In the genomic region with DNA sequence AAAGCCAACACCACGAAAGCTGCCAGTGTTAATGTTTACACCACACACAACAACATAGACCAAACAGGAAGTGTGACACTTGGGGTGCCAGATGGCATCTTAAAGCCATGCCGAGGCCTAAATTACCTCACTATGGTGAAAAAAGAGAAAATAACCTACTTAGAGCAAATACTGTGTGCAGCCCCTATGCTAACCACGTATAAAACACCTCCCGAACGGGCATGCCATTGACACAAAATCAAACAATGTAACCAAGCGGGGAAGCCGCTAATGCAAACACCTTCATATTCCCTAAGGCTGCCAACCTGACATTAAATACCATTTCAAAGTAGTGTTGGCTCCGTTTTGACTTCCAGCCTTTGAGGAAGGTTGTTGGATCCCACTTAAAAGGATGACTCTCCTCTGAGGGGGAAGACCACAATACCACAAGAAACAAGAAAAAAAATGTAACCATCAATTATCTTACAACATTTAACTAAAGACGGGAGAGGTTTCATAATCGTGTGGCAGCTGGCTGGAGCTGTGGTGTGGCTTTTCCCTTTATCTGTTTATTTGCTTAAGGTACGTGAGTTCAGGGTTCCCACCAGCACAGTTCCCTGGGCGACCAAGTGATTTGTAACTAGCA, we compare ENCODE assay signal across 19 mouse cellular contexts.
A peak's percentile ranks its signal among the peaks of the same experiment; 100 is the strongest.
DNase-seq lines count a peak whose midpoint lies in the region; ATAC-seq lines count a peak whose summit lies in the region.
"Had no signal": no experiment of that assay in that cellular context is flagged by ENCODE, and none has a peak within 500 bp of the region (broad histone marks: within the 10 kb centered on the region; RNA-seq: fewer than 3 reads in every experiment).

No protein-coding gene starts in this region.

- peak; percentile 85 for ATAC-seq in CD4-positive, CD25-positive, alpha-beta regulatory T cell, adult 4 months
- no peak for ATAC-seq in neural tube, embryonic 15.5 days (ENCODE audit: low FRiP score)
- no peak for ATAC-seq in frontal cortex, adult (ENCODE audit: low TSS enrichment)
- ATAC-seq: intestine, embryonic 15.5 days; midbrain, embryonic 15.5 days had no signal

- peak; percentile 36 for DNase-seq in heart, adult 11 months
- DNase-seq in heart, adult 8-10 months (ENCODE audit: low spot score): no peak
- peak; percentile 80 for DNase-seq in induced T-regulatory cell, adult 2 months (ENCODE audit: low read depth)
- peak; percentile 11 for DNase-seq in splenic B cell, adult 2 months (ENCODE audit: low read depth, low spot score)
- DNase-seq in embryo, embryonic 11 days: no peak
- DNase-seq: cerebellum, postnatal 14 days; gastrocnemius, postnatal 36 days; kidney, postnatal 10 days; lung, postnatal 4 days had no signal

- no peak overlapping the region for H3K9ac ChIP-seq in neural tube, embryonic 15.5 days (replicated peaks)
- H3K9ac ChIP-seq: embryonic facial prominence, embryonic 12.5 days; heart, embryonic 15.5 days; intestine, embryonic 15.5 days; liver, embryonic 14.5 days; midbrain, embryonic 15.5 days; stomach, embryonic 15.5 days had no signal

- H3K4me2 ChIP-seq in neural tube, embryonic 15.5 days: no peak overlapping the region
- H3K4me2 ChIP-seq: embryonic facial prominence, embryonic 12.5 days; heart, embryonic 15.5 days; intestine, embryonic 15.5 days; midbrain, embryonic 15.5 days; stomach, embryonic 15.5 days had no signal

- H3K4me1 ChIP-seq in neural tube, embryonic 15.5 days: peaks cover 9% of the 10 kb centered on the region

- H3K27me3 ChIP-seq in splenic B cell, adult 2 months (ENCODE audit: control insufficient read depth, insufficient read depth, low read length, poor library complexity, severe bottlenecking): no peaks in the 10 kb centered on the region; the same call in 1 of the 2 replicates
- H3K27me3 ChIP-seq in neural tube, embryonic 15.5 days (replicated peaks): no peaks in the 10 kb centered on the region
- H3K27me3 ChIP-seq: embryonic facial prominence, embryonic 12.5 days; heart, embryonic 15.5 days; intestine, embryonic 15.5 days; midbrain, embryonic 15.5 days; stomach, embryonic 15.5 days had no signal

- no peak overlapping the region for H3K4me3 ChIP-seq in neural tube, embryonic 15.5 days (replicated peaks)
- H3K4me3 ChIP-seq: embryonic facial prominence, embryonic 12.5 days; forebrain, embryonic 10.5 days; heart, embryonic 15.5 days; intestine, embryonic 15.5 days; midbrain, embryonic 15.5 days; stomach, embryonic 15.5 days had no signal

- H3K36me3 ChIP-seq in splenic B cell, adult 2 months (ENCODE audit: control insufficient read depth, insufficient read depth, low read length, poor library complexity, severe bottlenecking): no peaks in the 10 kb centered on the region
- H3K36me3 ChIP-seq in neural tube, embryonic 15.5 days: no peaks in the 10 kb centered on the region
- H3K36me3 ChIP-seq: embryonic facial prominence, embryonic 12.5 days; forebrain, embryonic 10.5 days; heart, embryonic 15.5 days; intestine, embryonic 15.5 days; midbrain, embryonic 15.5 days; stomach, embryonic 15.5 days had no signal

- H3K9me3 ChIP-seq in neural tube, embryonic 15.5 days (replicated peaks): no peaks in the 10 kb centered on the region
- H3K9me3 ChIP-seq: embryonic facial prominence, embryonic 12.5 days; forebrain, embryonic 10.5 days; heart, embryonic 15.5 days; intestine, embryonic 15.5 days; midbrain, embryonic 15.5 days; stomach, embryonic 15.5 days had no signal

- H3K27ac ChIP-seq in neural tube, embryonic 15.5 days (replicated peaks): no peak overlapping the region
- H3K27ac ChIP-seq: embryonic facial prominence, embryonic 12.5 days; forebrain, embryonic 10.5 days; heart, embryonic 15.5 days; intestine, embryonic 15.5 days; liver, embryonic 14.5 days; midbrain, embryonic 15.5 days; stomach, embryonic 15.5 days had no signal

- WGBS in neural tube, embryonic 15.5 days: 53% methylated on average over 12 of the region's 12 CpGs

Comparison
In these comparisons a context has a peak if more than half of its experiments do, and no peak if none do; other contexts are left out.
1. DNase-seq: peak in heart, adult 11 months (single experiment), induced T-regulatory cell, adult 2 months (single experiment) and splenic B cell, adult 2 months (single experiment); none in heart, adult 8-10 months (single experiment) and embryo, embryonic 11 days (single experiment).